ENCODE assay signal across 8 mouse cellular contexts in the genomic region with DNA sequence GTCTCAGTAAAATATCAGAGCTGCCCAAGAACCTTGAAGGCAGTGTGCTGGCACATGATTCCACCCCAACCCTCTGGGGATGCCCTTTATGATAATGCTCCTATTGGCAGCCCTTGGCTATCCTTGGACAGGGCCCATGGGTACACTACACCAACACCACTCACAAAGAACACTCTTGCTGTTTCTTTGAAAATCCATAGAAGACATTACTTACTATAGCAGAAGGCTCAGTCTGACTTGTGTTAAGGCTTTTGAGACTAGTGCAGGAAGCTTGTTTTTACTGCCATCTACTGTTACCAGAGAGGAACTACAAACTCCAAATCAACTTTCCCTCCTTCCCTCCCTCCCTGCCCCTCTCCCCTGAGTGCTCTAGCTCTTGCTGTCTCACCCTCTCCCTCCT.
DNase-seq lines count a peak whose midpoint lies in the region; ATAC-seq and TF ChIP-seq lines count a peak whose summit lies in the region.

No protein-coding gene starts in this region.

- no peak for DNase-seq in left cerebral cortex, adult 2 months (ENCODE audit: extremely low spot score in 1 of 2, low spot score in 2 of 2)
- no peak for DNase-seq in left cerebral cortex, postnatal 36 days (ENCODE audit: low spot score in 2 of 2)
- DNase-seq in Patski (ENCODE audit: low read depth, low spot score), result no peak
- peak; percentile 81 for DNase-seq in embryo, embryonic 10.5 days (ENCODE audit: low spot score)
- DNase-seq in spleen, adult 12 weeks (ENCODE audit: low spot score), result no peak
- DNase-seq in natural killer cell, adult 2 months (ENCODE audit: low spot score in 2 of 2), result no peak

- no peak overlapping the region for H3K9ac ChIP-seq in midbrain, embryonic 16.5 days (ENCODE audit: low read depth, low read length)

- H3K4me2 ChIP-seq in midbrain, embryonic 16.5 days (ENCODE audit: low read length), result no peak overlapping the region

- no peak overlapping the region for H3K4me3 ChIP-seq in left cerebral cortex, adult 2 months
- no peak overlapping the region for H3K4me3 ChIP-seq in midbrain, embryonic 16.5 days (ENCODE audit: low read depth, low read length)

- in situ Hi-C loops in Patski (cut with MboI; ENCODE audit: low pct_unique_long_range_greater_than_20kb), result loop anchor here (25.0 kb wide), 1 partner anchor 1100 kb away; no protein-coding TSS in a partner anchor

- no peaks in the 10 kb centered on the region for H3K9me3 ChIP-seq in midbrain, embryonic 16.5 days (replicated peaks; ENCODE audit: control insufficient read depth, low read length, poor library complexity, severe bottlenecking)

- H3K4me1 ChIP-seq in midbrain, embryonic 16.5 days (ENCODE audit: control insufficient read depth, insufficient read depth, low read length), result no peaks in the 10 kb centered on the region

- CTCF ChIA-PET in Patski (lab: Charles Lee), result interaction anchor here (1.0 to 1.7 kb wide), 5 partner anchors 11 to 462 kb away, joined by 3 to 9 read pairs (median 4); no protein-coding TSS in a partner anchor

- peaks cover 41% of the 10 kb centered on the region for H3K27me3 ChIP-seq in Patski
- no peaks in the 10 kb centered on the region for H3K27me3 ChIP-seq in midbrain, embryonic 16.5 days (ENCODE audit: control insufficient read depth, insufficient read depth, low read depth, low read length)

- H3K36me3 ChIP-seq in midbrain, embryonic 16.5 days (ENCODE audit: control insufficient read depth, insufficient read depth, low read length), result no peaks in the 10 kb centered on the region

- H3K27ac ChIP-seq in left cerebral cortex, adult 2 months, result no peak overlapping the region
- no peak overlapping the region for H3K27ac ChIP-seq in midbrain, embryonic 16.5 days (ENCODE audit: low read length)

- intact Hi-C loops in left cerebral cortex, adult 2 months (cut with DNase I), result loop anchor here (1.0 to 5.0 kb wide), 3 partner anchors 210 to 457 kb away; partner anchors contain the start of gene Nyap2
- intact Hi-C loops in left cerebral cortex, postnatal 36 days (cut with DNase I), result loop anchor here (1.0 to 10.0 kb wide), 2 partner anchors 212 to 457 kb away; partner anchors contain the start of gene Nyap2

- POLR2A ChIA-PET in Patski (lab: Charles Lee), result no interaction called here

- TF ChIP-seq CTCF in left cerebral cortex, adult 2 months (IDR thresholded peaks at IDR 0.05), result peak; percentile 84
- TF ChIP-seq CTCF in Patski (IDR thresholded peaks at IDR 0.05), result peak; percentile 66

- peak; percentile 82 for ATAC-seq in Patski
- peak; percentile 61 for ATAC-seq in inflammation-experienced regulatory T-cells, adult 6 months
- peak; percentile 94 for ATAC-seq in midbrain, embryonic 16.5 days
